Mouse (Mus musculus) embryonic facial prominence, embryonic 14.5 days (tissue): ENCODE measurements around the gene Kmt5b. TPM values are rescaled to one million over a fixed set of nuclear protein-coding genes. Genes with fewer than 3 reads are reported as not detected.

ENCODE experiments used
- ATAC-seq: fragments of 200-750 bp; cut with Nextera tagmentation; 2 replicates; pipeline ENCODE4 v1.8.0; 2017; ENCODE audit warnings: low read depth, moderate number of reproducible peaks, moderate TSS enrichment
- DNase-seq: peaks from one replicate; pipeline ENCODE4 v3.0.0-alpha.2; 2015; ENCODE audit warnings: low spot score
- H3K27ac ChIP-seq: fragments of 300-500 bp; sonication (generic); replicated peaks from 2 replicates; pipeline ENCODE4 v1.5.1; 2014; ENCODE audit warnings: low read depth, mild to moderate bottlenecking, low read length, moderate library complexity
- H3K27me3 ChIP-seq: fragments of 300-500 bp; sonication (generic); replicated peaks from 2 replicates; pipeline ENCODE4 v1.6.1; 2014; ENCODE audit warnings: low read length; ENCODE audit not compliant: control insufficient read depth, insufficient read depth
- H3K36me3 ChIP-seq: fragments of 300-500 bp; sonication (generic); 2 replicates; pipeline ENCODE4 v1.6.1; 2014; ENCODE audit warnings: low read length, mixed read lengths; ENCODE audit not compliant: control insufficient read depth, insufficient read depth
- H3K4me1 ChIP-seq: fragments of 300-500 bp; sonication (generic); 2 replicates; pipeline ENCODE4 v1.6.1; 2014; ENCODE audit warnings: antibody characterized with exemption, low read length; ENCODE audit not compliant: control insufficient read depth, insufficient read depth
- H3K4me2 ChIP-seq: fragments of 300-500 bp; sonication (generic); 2 replicates; pipeline ENCODE4 v1.6.1; 2014; ENCODE audit warnings: low read depth, mild to moderate bottlenecking, low read length, moderate library complexity, mixed read lengths
- H3K4me3 ChIP-seq: fragments of 300-500 bp; sonication (generic); 2 replicates; pipeline ENCODE4 v1.5.1; 2014; ENCODE audit warnings: low read depth, mild to moderate bottlenecking, low read length
- H3K9ac ChIP-seq: fragments of 300-500 bp; sonication (generic); 2 replicates; pipeline ENCODE4 v1.6.1; 2014; ENCODE audit warnings: low read depth, mild to moderate bottlenecking, low read length, moderate library complexity, mixed read lengths
- H3K9me3 ChIP-seq: fragments of 300-500 bp; sonication (generic); 2 replicates; pipeline ENCODE4 v1.6.1; 2016; ENCODE audit warnings: low read length; ENCODE audit not compliant: control insufficient read depth
- WGBS: fragments of 180-500 bp; shearing (Covaris S2); extraction: QIAGEN DNeasy Blood & Tissue Kit; methylation state at CpG from one replicate; pipeline ENCODE4 v1.1.7; 2014; 5-methylcytosine and 5-hydroxymethylcytosine counted together
- polyA plus RNA-seq: library from polyadenylated mRNA; unstranded; fragments of >200 nt; fragmentation: Nextera tagmentation; extraction: Ambion mirVana; gene quantifications from 2 replicates; pipeline ENCODE4 v1.2.1, GENCODE M21; 2014

Gene Kmt5b
- polyA plus RNA-seq, 1 experiment from 2014 or later: 25.6 TPM

DNA sequence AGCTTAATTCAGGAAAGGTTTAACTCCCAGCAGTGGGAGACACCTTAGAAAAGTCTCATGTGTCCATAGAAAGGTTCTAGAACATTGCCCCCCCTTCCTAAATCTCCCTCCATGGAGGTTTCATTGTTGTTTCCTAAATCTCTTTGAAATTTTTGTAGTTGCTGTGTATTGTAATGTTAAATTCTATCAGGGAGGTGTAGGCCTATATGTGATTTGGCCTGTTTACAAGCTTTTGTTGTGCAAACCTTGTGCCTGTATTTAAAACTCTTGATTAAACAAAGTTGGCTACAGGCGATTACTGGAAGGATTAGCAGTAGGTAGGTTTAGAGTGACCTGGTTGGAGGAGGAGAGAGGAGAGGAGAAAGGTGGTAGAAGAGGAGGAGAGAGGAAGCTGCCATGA, 9.4 kb upstream of the Kmt5b start:
- DNase-seq: no peak
- H3K4me2 ChIP-seq: no peak overlapping the region
- WGBS: 51% methylated on average over 1 of the region's 1 CpGs

DNA sequence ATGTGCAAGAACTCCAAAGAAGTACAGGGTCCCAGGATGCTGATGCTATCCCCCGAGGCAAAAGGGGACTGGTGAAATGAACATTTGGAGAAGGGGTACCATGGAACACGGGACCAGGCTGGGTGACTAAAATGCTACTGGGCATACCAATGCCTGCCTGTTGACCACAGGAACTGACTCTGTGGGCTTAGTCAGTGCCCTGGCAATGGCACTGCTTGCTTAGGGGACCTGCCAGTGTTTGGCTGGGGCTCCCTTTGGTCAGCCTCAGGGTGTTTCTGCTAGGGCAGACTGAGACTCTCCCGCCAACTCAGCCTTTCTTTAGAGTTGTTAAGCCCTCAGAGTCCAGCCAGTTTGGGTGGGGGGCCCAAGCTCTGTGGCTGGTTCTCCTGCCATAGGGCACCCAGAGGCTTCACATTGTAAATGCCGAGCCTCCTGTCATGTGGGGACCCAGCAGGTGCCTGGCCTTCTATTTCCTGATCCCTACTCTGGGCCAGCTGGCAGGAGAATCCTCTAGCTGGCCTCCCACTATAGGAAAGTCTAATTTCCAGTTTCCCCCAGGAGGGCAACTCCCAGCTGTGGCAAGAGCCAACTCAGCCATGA, 1.9 kb upstream of the Kmt5b start:
- Histone ChIP-seq H3K27ac (no peak overlapping the region), H3K9me3 (0 out of 2 replicates have a peak, but pooled peaks cover 5% of the 10 kb centered on the region), H3K4me1 (peaks cover 13% of the 10 kb centered on the region), H3K27me3 (no peaks in the 10 kb centered on the region), H3K36me3 (0 out of 2 replicates have a peak, but pooled peaks cover 6% of the 10 kb centered on the region), H3K4me2 (no peak overlapping the region), H3K4me3 (no peak overlapping the region), H3K9ac (no peak overlapping the region)
- WGBS: 70% methylated on average over 4 of the region's 4 CpGs
- no peak for DNase-seq
- no peak for ATAC-seq

More for the DNA sequence above, 9.4 kb upstream of the Kmt5b start:
- ATAC-seq: no peak
- no peaks in the 10 kb centered on the region for H3K36me3 ChIP-seq
- H3K9me3 ChIP-seq: 0 out of 2 replicates have a peak, but pooled peaks cover 5% of the 10 kb centered on the region
- H3K4me1 ChIP-seq: no peaks in the 10 kb centered on the region
- no peak overlapping the region for H3K4me3 ChIP-seq
- no peaks in the 10 kb centered on the region for H3K27me3 ChIP-seq
- no peak overlapping the region for H3K27ac ChIP-seq
- no peak overlapping the region for H3K9ac ChIP-seq

DNA sequence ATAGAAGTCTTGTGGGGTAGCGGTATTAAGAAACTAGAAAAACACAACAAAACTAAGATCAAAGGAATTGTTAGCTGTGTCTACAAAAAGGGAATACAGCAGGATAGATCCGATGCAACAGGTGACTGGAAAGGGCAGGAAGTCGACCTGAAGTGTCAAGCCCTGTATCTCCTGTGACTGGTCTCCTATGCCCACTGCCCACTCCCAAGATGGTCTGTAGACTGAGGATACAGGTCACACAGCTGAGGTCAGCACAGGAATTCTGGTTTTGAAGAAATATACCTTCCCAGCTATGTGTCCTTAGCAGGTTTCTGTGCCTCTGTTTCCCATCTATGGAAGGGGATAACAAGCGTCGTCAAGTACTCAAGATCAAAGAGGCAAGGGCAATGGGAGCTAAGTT, 843 bp upstream of the Kmt5b start:
- H3K36me3 ChIP-seq: 0 out of 2 replicates have a peak, but pooled peaks cover 6% of the 10 kb centered on the region
- WGBS: 86% methylated on average over 5 of the region's 5 CpGs
- no peak for ATAC-seq
- peaks cover 13% of the 10 kb centered on the region for H3K4me1 ChIP-seq
- H3K27ac ChIP-seq: no peak overlapping the region
- no peaks in the 10 kb centered on the region for H3K27me3 ChIP-seq
- no peak for DNase-seq
- H3K9me3 ChIP-seq: no peaks in the 10 kb centered on the region
- peak overlapping the region; percentile 99; the same call in 1 of the 2 replicates for H3K9ac ChIP-seq
- H3K4me2 ChIP-seq: peak overlapping the region; percentile 73
- no peak overlapping the region for H3K4me3 ChIP-seq

DNA sequence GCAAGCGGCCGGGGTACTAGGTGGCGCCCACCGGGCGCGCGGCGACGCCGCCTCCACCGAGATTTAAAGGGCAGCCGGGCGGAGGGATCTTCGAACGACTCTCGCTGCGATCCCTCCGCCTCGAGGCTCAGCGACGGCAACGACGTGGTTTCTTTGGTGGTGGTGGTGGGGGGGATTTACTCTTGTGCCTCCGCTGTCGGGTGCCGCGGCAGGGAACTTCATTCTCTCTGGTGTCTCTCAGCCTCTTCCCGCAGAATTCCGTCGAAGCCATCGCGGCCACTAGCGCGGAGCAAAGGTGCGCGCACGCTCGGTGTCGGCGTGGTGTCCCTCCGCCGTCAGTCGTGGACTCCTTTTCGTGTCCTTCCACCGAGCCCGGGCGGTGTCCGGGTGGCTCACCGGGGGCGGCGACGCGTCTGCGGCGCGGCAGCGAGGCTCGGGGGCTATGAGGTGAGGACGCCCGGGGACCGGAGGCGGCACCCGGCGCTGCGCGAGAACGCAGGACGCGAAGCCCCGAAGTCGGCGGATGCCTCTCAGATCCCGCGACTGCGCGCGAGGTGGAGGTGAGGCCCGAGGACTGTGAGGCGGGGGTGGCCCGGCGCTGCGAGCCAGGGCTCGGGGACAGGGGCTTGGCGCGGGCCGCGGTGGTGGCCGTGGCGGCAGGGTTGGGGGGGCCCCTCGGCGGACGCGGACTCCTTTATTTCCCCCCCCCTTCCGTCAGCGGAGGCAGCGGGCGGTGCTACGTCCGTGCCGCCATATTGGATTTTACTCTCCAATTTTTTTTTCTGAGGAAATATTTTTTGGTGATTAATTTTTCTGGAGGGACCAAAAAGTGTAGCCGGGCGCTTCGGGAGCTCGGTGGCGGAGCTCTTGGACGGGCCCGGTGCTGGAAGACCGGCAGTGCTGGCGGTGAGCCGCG, 818 bp downstream of the Kmt5b start:
- Histone ChIP-seq H3K4me3 (peak overlapping the region; percentile 82), H3K27me3 (no peaks in the 10 kb centered on the region), H3K9me3 (no peaks in the 10 kb centered on the region), H3K36me3 (0 out of 2 replicates have a peak, but pooled peaks cover 6% of the 10 kb centered on the region), H3K4me2 (peak overlapping the region; percentile 73), H3K27ac (peak overlapping the region; percentile 100), H3K9ac (peak overlapping the region; percentile 99), H3K4me1 (peaks cover 13% of the 10 kb centered on the region)
- under 1% methylated on average over 48 of the region's 111 CpGs for WGBS
- ATAC-seq (peak; percentile 61), DNase-seq (peak; percentile 98)

DNA sequence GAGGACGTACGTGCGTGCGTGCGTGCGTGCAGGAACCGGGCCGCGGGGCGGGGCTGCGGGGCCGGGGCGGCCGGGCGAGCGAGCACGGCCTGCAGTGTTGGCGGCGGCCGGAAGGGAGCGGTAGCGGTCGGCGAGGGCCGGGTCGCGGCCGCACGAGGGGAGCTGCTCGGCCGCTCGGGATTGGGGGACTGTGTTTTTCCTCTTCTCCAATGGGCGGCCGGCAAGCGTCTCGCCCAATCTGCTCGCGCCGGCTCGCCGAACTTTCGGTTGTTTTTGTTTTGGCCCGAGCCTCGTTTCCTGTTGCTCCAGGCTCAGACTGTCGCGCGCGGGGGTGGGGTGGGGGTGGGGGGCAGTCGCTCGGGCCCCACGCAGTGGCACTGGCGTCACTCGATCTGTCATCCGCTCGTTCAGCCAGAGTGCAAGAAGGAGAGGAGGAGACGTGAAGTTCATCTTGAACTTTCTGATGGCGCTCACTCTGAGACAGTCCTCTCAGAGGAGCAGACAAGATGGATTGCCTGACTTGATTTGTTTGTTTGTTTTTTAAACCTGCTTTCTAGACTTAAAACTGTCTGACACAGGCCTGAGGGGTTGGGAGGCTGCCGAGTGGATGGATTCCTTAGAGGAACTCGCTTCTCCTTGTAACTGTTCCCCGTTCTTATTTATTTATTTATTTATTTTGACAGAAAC, 1.6 kb downstream of the Kmt5b start:
- WGBS: under 1% methylated on average over 35 of the region's 60 CpGs

DNA sequence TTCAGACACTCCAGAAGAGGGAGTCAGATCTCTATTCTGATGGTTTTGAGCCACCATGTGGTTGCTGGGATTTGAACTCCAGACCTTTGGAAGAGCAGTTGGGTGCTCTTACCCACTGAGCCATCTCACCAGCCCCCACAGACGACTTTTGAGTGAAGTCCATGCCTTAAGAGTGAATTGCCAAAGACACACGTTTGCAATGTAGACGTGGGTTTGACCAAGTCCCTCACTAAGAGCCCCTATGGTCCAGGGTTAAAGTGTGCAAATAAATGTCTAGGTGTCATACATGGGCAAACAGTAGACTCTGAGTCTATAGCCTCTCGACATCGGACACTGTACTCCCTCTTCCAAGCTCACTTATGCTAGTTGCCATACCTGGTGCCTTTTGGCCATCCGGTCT, 2.3 kb downstream of the Kmt5b start:
- Histone ChIP-seq H3K27me3 (no peaks in the 10 kb centered on the region), H3K9me3 (no peaks in the 10 kb centered on the region), H3K27ac (no peak overlapping the region), H3K9ac (peak overlapping the region; percentile 99; the same call in 1 of the 2 replicates), H3K4me1 (peaks cover 13% of the 10 kb centered on the region), H3K4me3 (peak overlapping the region; percentile 82), H3K36me3 (0 out of 2 replicates have a peak, but pooled peaks cover 6% of the 10 kb centered on the region), H3K4me2 (peak overlapping the region; percentile 73)
- ATAC-seq (no peak), DNase-seq (no peak)
- WGBS: 88% methylated on average over 6 of the region's 6 CpGs

More for the DNA sequence above, 1.6 kb downstream of the Kmt5b start:
- ATAC-seq (peak; percentile 92), DNase-seq (peak; percentile 96)
- peaks cover 13% of the 10 kb centered on the region for H3K4me1 ChIP-seq
- 0 out of 2 replicates have a peak, but pooled peaks cover 6% of the 10 kb centered on the region for H3K36me3 ChIP-seq
- peak overlapping the region; percentile 99 for H3K9ac ChIP-seq
- H3K4me2 ChIP-seq: peak overlapping the region; percentile 73
- no peaks in the 10 kb centered on the region for H3K27me3 ChIP-seq
- peak overlapping the region; percentile 82 for H3K4me3 ChIP-seq
- peak overlapping the region; percentile 100 for H3K27ac ChIP-seq
- no peaks in the 10 kb centered on the region for H3K9me3 ChIP-seq

DNA sequence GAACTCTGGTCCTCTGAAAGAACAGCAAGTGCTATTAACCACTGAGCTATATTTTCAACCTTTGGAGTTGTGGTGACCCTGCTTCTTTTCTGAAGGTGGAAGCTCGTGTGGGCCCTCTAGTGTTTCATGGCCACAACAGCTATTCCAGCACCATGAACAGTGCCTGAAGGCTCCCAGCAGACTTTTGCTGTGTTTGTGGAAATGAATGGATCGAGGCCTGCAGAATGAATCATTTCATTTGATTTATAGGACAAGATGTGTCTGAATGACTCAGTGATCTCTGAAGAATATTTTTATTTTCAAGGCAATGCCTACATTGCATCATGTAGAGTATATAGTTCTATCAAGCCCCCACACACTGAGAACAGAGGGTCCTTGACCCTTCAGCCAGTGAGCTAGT, 6.9 kb downstream of the Kmt5b start:
- H3K36me3 ChIP-seq: 0 out of 2 replicates have a peak, but pooled peaks cover 6% of the 10 kb centered on the region
- no peak overlapping the region for H3K4me3 ChIP-seq
- no peak overlapping the region for H3K9ac ChIP-seq
- no peak overlapping the region for H3K27ac ChIP-seq
- no peaks in the 10 kb centered on the region for H3K9me3 ChIP-seq
- WGBS: 69% methylated on average over 2 of the region's 2 CpGs
- H3K4me1 ChIP-seq: peaks cover 8% of the 10 kb centered on the region; the same call in 1 of the 2 replicates
- no peaks in the 10 kb centered on the region for H3K27me3 ChIP-seq
- DNase-seq: no peak
- no peak for ATAC-seq
- H3K4me2 ChIP-seq: no peak overlapping the region

DNA sequence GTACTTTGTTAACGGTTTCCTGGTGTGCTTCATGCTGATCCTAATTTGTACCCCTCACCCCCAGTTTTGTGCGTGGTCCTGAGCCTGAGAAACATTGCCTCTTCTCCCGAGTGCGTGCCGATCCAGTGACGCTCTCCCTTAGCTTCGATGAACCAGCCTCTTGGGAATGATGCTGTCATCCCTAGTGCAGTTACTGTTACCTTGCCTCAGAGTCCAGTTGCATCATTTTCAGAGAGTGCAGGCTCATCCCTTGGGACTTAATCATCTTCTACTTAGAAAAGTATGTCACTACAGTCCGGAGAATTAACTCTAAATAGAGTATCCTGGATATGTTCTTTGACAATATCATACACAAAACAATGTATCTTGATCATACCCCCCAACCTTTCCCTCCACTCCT, 11.5 kb downstream of the Kmt5b start:
- Histone ChIP-seq H3K36me3 (peaks cover 15% of the 10 kb centered on the region), H3K9ac (no peak overlapping the region), H3K4me1 (no peaks in the 10 kb centered on the region), H3K27ac (no peak overlapping the region), H3K4me3 (no peak overlapping the region), H3K9me3 (no peaks in the 10 kb centered on the region), H3K27me3 (no peaks in the 10 kb centered on the region), H3K4me2 (no peak overlapping the region)
- WGBS: 84% methylated on average over 8 of the region's 8 CpGs
- peak; percentile 24 for DNase-seq
- ATAC-seq: peak; percentile 50; the same call in 1 of the 2 replicates
